Mouse (Mus musculus) frontal cortex, adult 2 months (tissue): ENCODE data around the gene Mark4. TPM values are rescaled to one million over a fixed set of nuclear protein-coding genes. Genes with fewer than 3 reads are reported as not detected.

ENCODE experiments used
- DNase-seq, 2 experiments: peaks; one replicate each; pipeline ENCODE4 v3.0.0; 2022; ENCODE audit warnings: low spot score in 1 of 2; ENCODE audit errors: extremely low spot score in 1 of 2
- polyA plus RNA-seq: library from polyadenylated mRNA; depleted of rRNA; stranded (reverse); fragments of >200 nt; gene quantifications from 2 replicates; pipeline ENCODE4 v1.2.3, GENCODE M21; 2012

Mark4 gene
- polyA plus RNA-seq, 1 experiment, result 49.9 TPM

DNA sequence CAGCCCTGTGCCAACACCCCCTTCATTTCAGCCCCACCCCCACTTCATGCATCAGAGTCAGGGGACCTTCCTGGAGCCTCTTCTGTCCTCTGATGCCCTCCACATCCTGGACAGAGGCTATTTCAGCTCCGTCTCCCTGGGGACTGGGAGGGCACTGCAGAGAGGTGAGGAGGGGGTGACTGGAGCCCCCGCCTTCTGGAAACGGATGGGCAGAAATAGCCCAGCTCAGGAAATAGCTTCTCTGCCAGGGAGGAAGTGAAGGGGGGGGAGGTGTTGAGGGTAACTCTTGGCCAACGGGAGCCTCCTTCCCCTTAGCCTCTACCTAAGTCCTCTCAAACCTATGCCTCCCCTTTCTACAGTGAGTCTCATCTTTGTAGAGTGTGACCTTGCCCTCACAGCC lies 13.8 kb upstream of the Mark4 start:
- no peak for DNase-seq

GRCm38 (mm10) chr7:19470308-19470707 lies 11.7 kb upstream of the Mark4 start:
- no peak for DNase-seq

- no peak for DNase-seq
Observed at GRCm38 (mm10) chr7:19469404-19469803, 10.8 kb upstream of the Mark4 start.

GRCm38 (mm10) chr7:19468279-19468678 lies 9.7 kb upstream of the Mark4 start:
- DNase-seq, result no peak

- no peak for DNase-seq
Observed at GRCm38 (mm10) chr7:19467638-19468037, 9.0 kb upstream of the Mark4 start.

- no peak for DNase-seq
Observed at GRCm38 (mm10) chr7:19466602-19467145, 8.1 kb upstream of the Mark4 start.

GRCm38 (mm10) chr7:19464367-19465307 lies 6.0 kb upstream of the Mark4 start:
- DNase-seq, result no peak

- DNase-seq, result no peak
Observed at GRCm38 (mm10) chr7:19462884-19463381, 4.3 kb upstream of the Mark4 start, which contains the start of gene Exoc3l2. TSS of gene Exoc3l2 (plus strand) at chr7:19463331.

GRCm38 (mm10) chr7:19462443-19462842 lies 3.8 kb upstream of the Mark4 start:
- DNase-seq, result no peak

DNA sequence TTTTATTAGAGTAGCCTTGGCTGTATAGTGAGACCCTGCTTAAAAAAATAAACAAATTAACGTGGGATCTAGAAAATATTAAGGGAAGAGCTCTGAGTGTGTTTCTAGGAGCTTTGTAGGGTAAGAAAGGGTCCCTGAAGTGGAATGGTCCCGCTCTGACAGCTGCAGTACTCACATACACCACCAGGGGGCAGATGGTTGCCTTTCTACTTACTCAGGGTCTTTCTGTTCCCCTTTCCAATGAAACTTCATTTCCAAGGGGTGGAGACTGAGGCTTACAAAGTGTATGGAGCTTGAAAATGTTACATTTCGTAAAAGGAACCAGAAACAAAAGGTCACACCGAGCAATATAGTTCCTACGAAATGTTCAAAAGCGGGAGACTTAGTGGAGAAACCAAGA lies 2.9 kb upstream of the Mark4 start:
- DNase-seq, result peak; percentile 41 to 89

GRCm38 (mm10) chr7:19460500-19460899 lies 1.9 kb upstream of the Mark4 start:
- no peak for DNase-seq

DNA sequence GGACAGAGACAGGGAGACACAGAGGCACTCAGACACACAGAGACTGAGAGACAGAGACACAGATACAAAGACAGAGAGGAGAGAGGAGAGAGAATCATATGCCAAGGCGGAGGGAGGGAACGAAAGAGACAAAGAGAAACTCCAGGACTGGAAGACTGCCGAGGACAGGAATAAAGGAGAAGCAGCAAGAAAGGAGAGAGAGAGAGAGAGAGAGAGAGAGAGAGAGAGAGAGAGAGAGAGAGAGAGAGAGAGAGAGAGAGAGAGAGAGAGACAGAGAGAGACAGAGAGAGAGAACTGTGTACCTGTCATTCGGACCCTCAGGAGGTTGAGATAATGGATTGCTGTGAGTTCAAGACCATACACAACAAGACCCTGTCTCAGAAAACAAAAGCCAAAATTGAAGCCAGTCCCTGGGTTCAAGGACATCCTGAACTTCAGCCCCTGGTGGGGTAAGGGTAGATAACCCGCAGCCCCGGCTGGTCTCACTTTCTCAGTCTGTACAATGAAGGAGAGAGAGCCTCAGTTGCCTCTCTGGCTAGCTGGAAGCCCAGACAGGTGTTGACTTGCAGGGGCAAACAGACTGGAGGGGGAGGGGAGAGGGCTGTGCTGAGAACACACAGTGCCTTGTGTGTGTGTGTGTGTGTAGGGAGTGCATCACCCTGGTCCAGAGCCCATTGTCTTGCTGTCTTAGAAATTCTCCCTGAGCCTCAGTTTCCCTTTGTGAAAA lies 686 bp upstream of the Mark4 start:
- DNase-seq, result no peak

DNA sequence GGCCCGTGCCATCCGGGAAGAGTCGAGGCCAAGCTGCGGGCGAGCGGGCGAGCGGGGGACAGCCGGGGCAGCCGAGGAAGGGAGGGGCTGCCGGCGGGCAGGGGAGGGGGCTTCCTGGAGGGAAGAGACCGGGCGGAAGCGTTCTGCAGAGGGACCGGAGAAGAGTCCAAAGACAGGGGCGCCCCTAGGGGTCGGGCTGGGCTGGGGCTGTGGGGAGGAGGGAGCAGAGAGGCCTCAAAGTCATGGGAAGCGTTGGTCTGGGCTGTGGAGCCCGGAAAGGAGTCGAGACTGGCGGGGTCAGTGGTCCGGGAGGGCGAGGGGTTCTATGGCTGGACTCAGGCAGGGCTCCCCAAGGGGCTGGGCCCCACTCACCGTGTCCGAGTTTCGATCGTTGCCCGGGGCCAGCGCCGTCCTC lies 542 bp downstream of the Mark4 start:
- peak in 1 of 2 experiments; percentile 28 for DNase-seq

DNA sequence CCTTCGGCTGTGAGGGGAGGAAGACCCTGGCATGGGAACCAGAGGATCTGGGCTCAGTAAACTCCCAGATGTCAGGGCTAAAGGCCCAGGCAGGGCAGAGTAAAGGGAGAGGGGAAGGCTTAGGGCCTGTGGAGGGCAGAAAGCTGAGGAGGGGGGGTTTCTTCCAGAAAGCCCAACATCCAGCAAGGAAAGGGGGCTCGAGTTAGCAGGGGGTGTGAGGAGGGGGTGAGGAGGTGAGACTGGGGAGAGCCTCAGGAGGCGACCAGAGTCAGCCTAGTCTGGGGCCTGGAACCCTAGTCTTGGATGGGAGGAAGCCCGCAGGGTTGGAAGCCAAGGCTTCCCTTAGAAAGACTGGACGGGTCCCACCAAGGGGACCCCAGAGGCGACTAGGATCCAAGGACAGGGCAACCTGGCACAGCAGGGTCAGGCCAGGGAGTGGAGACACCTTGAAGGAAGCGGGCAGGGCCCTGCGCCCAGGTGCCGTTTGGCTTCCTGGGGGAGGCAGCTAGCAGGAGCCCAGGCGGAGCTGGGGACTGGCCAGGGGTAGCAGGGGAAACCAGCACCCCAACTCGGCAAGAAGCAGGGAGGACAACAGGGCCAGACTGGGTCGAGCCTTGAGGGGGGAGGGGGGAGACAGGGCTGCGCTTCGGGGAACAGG lies 1.1 kb downstream of the Mark4 start:
- no peak for DNase-seq

GRCm38 (mm10) chr7:19456628-19457027 lies 2.0 kb downstream of the Mark4 start:
- DNase-seq, result peak in 1 of 2 experiments; percentile 45

DNA sequence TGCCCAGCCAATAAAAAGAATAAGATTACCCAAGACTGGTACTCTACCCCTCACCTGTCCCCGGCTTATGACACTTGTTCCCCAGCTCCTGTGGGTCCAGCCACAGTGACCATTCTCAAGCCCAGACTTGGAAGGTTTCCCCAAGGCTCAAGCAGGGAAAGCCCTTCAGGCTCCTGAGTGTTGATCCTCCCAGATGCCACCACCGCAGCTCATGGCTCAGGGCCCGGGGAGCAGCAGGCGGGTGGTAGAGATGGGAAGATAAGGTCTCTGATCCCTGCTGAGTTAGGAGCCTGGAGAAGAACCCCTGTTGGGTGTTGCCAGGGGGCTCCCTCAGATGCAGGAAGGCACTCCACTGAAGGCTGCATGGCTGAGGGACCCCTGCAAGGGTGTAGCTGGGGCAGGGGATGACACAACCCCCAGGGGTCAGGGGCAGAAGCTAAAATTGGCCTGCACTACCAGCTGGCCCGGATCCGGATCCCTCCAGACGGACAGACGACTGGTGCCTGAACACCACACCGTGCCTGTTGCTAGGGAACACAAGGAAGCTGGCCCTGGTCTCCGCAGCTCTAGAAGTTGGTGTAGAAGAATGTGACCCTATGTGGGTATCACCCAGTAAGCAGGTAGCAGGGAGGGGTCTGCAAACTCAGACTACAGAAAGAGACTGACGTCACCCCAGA lies 2.7 kb downstream of the Mark4 start:
- DNase-seq, result no peak

GRCm38 (mm10) chr7:19455186-19455585 lies 3.4 kb downstream of the Mark4 start:
- no peak for DNase-seq

GRCm38 (mm10) chr7:19449165-19449564 lies 9.5 kb downstream of the Mark4 start:
- DNase-seq, result no peak

DNA sequence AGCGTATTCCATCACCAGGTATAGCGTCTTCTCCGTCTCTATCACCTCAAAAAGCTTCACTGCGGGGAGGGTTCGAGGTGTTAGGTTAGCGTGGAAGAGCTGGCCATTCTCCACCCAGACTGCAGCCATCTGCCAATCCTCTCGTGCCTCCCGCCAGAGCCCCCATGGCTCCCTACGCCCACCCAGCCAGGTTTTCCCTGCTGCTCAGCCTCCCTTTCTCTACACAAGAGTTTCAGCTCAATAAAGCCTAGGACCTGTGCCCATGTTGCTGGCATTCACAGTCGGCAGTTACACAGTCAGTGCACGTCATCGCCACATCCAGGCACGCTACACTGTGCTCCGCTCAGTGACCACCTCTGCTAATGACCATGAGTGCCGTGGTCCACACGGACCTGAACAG lies 10.9 kb downstream of the Mark4 start:
- peak in 1 of 2 experiments; percentile 36 for DNase-seq

DNA sequence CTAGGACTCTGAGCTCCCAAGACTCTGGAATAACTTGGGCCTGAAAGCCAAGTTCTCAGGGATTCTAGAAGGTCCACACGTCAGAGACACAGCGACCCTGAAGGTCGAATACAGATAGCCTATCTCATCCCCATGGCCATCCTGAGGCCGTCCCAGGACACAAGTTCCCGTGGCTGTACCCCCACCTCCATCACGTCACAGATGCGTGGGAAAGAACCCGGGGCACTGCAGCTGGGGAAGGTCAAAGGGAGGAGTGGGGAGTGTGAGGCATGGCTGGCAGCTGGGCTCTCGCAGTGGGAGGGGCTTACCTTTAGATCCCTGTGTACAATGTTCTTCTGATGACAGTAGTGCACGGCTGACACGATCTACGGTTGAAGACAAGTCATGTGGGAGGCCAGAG lies 13.8 kb downstream of the Mark4 start:
- DNase-seq, result no peak
